Mouse (Mus musculus): ENCODE results near the gene Hephl1. TPM values are rescaled to one million over a fixed set of nuclear protein-coding genes. Genes with fewer than 3 reads are reported as not detected.

Gene Hephl1
- polyA plus RNA-seq, 1 experiment from 2014 or later: not detected

GRCm38 (mm10) chr9:15045084-15045669 is 66.7 kb downstream of the Hephl1 start, which contains the start of gene Panx1:
Gene Panx1, minus strand, starts transcription at chr9:15045478.
- Histone ChIP-seq H3K4me1 (ENCODE audit: insufficient read depth, low read depth, low read length) (peaks cover 8% of the 10 kb centered on the region; the same call in 1 of the 2 replicates), H3K27me3 (replicated peaks; ENCODE audit: insufficient read depth, low read length) (no peaks in the 10 kb centered on the region), H3K9ac (replicated peaks; ENCODE audit: low read depth) (peak within 1 kb of the TSS; percentile 68), H3K4me3 (ENCODE audit: low read depth, low read length) (peak within 1 kb of the TSS; percentile 75), H3K36me3 (ENCODE audit: insufficient read depth, low read length) (no peaks in the 10 kb centered on the region), H3K9me3 (ENCODE audit: low read length) (no peaks in the 10 kb centered on the region), H3K27ac (ENCODE audit: low read length) (peak within 1 kb of the TSS; percentile 82), H3K4me2 (replicated peaks; ENCODE audit: low read depth, low read length) (peak within 1 kb of the TSS; percentile 94)
- TF ChIP-seq EP300 (IDR thresholded peaks at IDR 0.05) (no peak), CTCF (IDR thresholded peaks at IDR 0.05) (no peak)
- DNase-seq (ENCODE audit: low spot score) (peak; percentile 83), ATAC-seq (peak; percentile 84)
- 1% methylated on average over 55 of the region's 68 CpGs for WGBS

GRCm38 (mm10) chr9:15044391-15045083 is 67.4 kb downstream of the Hephl1 start:
- Histone ChIP-seq H3K27me3 (replicated peaks; ENCODE audit: insufficient read depth, low read length) (no peaks in the 10 kb centered on the region), H3K36me3 (ENCODE audit: insufficient read depth, low read length) (no peaks in the 10 kb centered on the region), H3K9ac (replicated peaks; ENCODE audit: low read depth) (peak overlapping the region; percentile 68), H3K27ac (ENCODE audit: low read length) (peak overlapping the region; percentile 82; the same call in 1 of the 2 replicates), H3K4me3 (ENCODE audit: low read depth, low read length) (peak overlapping the region; percentile 75), H3K4me2 (replicated peaks; ENCODE audit: low read depth, low read length) (peak overlapping the region; percentile 94), H3K9me3 (ENCODE audit: low read length) (no peaks in the 10 kb centered on the region), H3K4me1 (ENCODE audit: insufficient read depth, low read depth, low read length) (peaks cover 8% of the 10 kb centered on the region; the same call in 1 of the 2 replicates)
- ATAC-seq (peak; percentile 14), DNase-seq (ENCODE audit: low spot score) (peak; percentile 15)
- TF ChIP-seq EP300 (IDR thresholded peaks at IDR 0.05): no peak
- no peak for TF ChIP-seq CTCF (IDR thresholded peaks at IDR 0.05)
- under 1% methylated on average over 23 of the region's 28 CpGs for WGBS

DNA sequence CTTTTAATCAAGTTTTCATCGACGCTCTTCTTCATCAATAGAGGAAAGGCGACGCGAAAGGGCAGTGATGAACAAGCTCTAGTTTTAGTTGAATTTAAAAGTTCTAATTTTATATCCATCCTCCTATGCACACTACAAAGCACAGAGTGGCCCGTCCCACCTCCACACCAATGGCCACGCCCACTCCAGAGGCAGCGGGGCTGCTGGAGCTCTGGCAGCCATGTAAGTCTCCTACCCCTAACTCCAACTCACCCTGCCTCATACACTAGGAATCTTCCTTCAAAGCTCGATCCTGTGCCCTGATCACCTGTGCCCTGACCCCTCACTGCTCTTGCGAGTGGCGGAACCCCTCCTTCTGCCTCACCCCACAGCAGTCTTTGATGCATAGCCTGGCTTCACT is 70.4 kb downstream of the Hephl1 start:
- TF ChIP-seq CTCF (IDR thresholded peaks at IDR 0.05): no peak
- TF ChIP-seq EP300 (IDR thresholded peaks at IDR 0.05): no peak
- no peak overlapping the region for H3K27ac ChIP-seq (ENCODE audit: low read length)
- H3K36me3 ChIP-seq (ENCODE audit: insufficient read depth, low read length): no peaks in the 10 kb centered on the region
- 82% methylated on average over 11 of the region's 11 CpGs for WGBS
- no peak overlapping the region for H3K4me3 ChIP-seq (ENCODE audit: low read depth, low read length)
- no peaks in the 10 kb centered on the region for H3K27me3 ChIP-seq (replicated peaks; ENCODE audit: insufficient read depth, low read length)
- DNase-seq (ENCODE audit: low spot score): no peak
- no peak for ATAC-seq
- H3K9me3 ChIP-seq (ENCODE audit: low read length): no peaks in the 10 kb centered on the region
- H3K4me1 ChIP-seq (ENCODE audit: insufficient read depth, low read depth, low read length): peaks cover 8% of the 10 kb centered on the region; the same call in 1 of the 2 replicates
- no peak overlapping the region for H3K4me2 ChIP-seq (replicated peaks; ENCODE audit: low read depth, low read length)
- H3K9ac ChIP-seq (replicated peaks; ENCODE audit: low read depth): no peak overlapping the region

GRCm38 (mm10) chr9:15039848-15040247 is 72.1 kb downstream of the Hephl1 start:
- Histone ChIP-seq H3K9ac (replicated peaks; ENCODE audit: low read depth) (no peak overlapping the region), H3K4me2 (replicated peaks; ENCODE audit: low read depth, low read length) (no peak overlapping the region), H3K27me3 (replicated peaks; ENCODE audit: insufficient read depth, low read length) (no peaks in the 10 kb centered on the region), H3K9me3 (ENCODE audit: low read length) (no peaks in the 10 kb centered on the region), H3K4me3 (ENCODE audit: low read depth, low read length) (no peak overlapping the region), H3K27ac (ENCODE audit: low read length) (no peak overlapping the region), H3K4me1 (ENCODE audit: insufficient read depth, low read depth, low read length) (peaks cover 5% of the 10 kb centered on the region; the same call in 1 of the 2 replicates), H3K36me3 (ENCODE audit: insufficient read depth, low read length) (no peaks in the 10 kb centered on the region)
- peak; percentile 52 for ATAC-seq
- no peak for DNase-seq (ENCODE audit: low spot score)
- TF ChIP-seq EP300 (IDR thresholded peaks at IDR 0.05) (0 out of 2 replicates have a peak, but pooled peaks have one; percentile 18), CTCF (IDR thresholded peaks at IDR 0.05) (no peak)
- WGBS: 89% methylated on average over 5 of the region's 5 CpGs

GRCm38 (mm10) chr9:15037704-15038103 is 74.2 kb downstream of the Hephl1 start:
- no peak for TF ChIP-seq CTCF (IDR thresholded peaks at IDR 0.05)
- Histone ChIP-seq H3K9ac (replicated peaks; ENCODE audit: low read depth) (no peak overlapping the region), H3K27me3 (replicated peaks; ENCODE audit: insufficient read depth, low read length) (no peaks in the 10 kb centered on the region), H3K4me2 (replicated peaks; ENCODE audit: low read depth, low read length) (no peak overlapping the region), H3K36me3 (ENCODE audit: insufficient read depth, low read length) (no peaks in the 10 kb centered on the region), H3K4me1 (ENCODE audit: insufficient read depth, low read depth, low read length) (peaks cover 6% of the 10 kb centered on the region; the same call in 1 of the 2 replicates), H3K4me3 (ENCODE audit: low read depth, low read length) (no peak overlapping the region), H3K9me3 (ENCODE audit: low read length) (no peaks in the 10 kb centered on the region), H3K27ac (ENCODE audit: low read length) (no peak overlapping the region)
- 50% methylated on average over 3 of the region's 3 CpGs for whole genome bisulfite sequencing
- DNase-seq (ENCODE audit: low spot score): no peak
- ATAC-seq: no peak

DNA sequence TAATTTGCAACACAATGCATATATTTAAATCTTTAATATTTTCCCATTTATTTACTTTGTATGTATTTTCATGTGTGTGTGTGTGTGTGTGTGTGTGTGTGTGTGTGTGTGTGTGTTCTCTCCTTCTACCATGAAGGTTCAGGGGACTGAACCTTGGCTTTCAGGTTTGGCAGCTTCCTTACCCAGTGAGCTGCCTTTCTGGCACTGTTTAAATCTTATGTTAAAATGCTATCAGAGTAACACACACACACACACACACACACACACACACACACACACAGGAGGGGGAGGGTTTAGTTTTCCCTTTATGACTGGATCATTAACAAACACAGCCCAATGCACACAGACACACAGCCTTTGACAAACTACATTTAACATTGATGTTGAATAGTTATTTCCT is 74.7 kb downstream of the Hephl1 start:
- Histone ChIP-seq H3K36me3 (ENCODE audit: insufficient read depth, low read length) (no peaks in the 10 kb centered on the region), H3K9me3 (ENCODE audit: low read length) (no peaks in the 10 kb centered on the region), H3K4me3 (ENCODE audit: low read depth, low read length) (no peak overlapping the region), H3K27ac (ENCODE audit: low read length) (no peak overlapping the region), H3K27me3 (replicated peaks; ENCODE audit: insufficient read depth, low read length) (no peaks in the 10 kb centered on the region), H3K9ac (replicated peaks; ENCODE audit: low read depth) (no peak overlapping the region), H3K4me2 (replicated peaks; ENCODE audit: low read depth, low read length) (no peak overlapping the region), H3K4me1 (ENCODE audit: insufficient read depth, low read depth, low read length) (peaks cover 6% of the 10 kb centered on the region; the same call in 1 of the 2 replicates)
- DNase-seq (ENCODE audit: low spot score) (no peak), ATAC-seq (no peak)
- TF ChIP-seq EP300 (IDR thresholded peaks at IDR 0.05) (no peak), CTCF (IDR thresholded peaks at IDR 0.05) (no peak)

All from lung, postnatal 0 days (tissue).